Mouse (Mus musculus) hindbrain, embryonic 13.5 days (tissue): ENCODE data around the gene Prpf40b. TPM values are rescaled to one million over a fixed set of nuclear protein-coding genes. Genes with fewer than 3 reads are reported as not detected.

Experiments used
- ATAC-seq: fragments of 200-750 bp; cut with Nextera tagmentation; 2 replicates; pipeline ENCODE4 v1.8.0; 2017; ENCODE audit warnings: moderate TSS enrichment; ENCODE audit not compliant: low FRiP score
- H3K27ac ChIP-seq: fragments of 300-500 bp; sonication (generic); 2 replicates; pipeline ENCODE4 v1.5.1; 2015; ENCODE audit warnings: inconsistent platforms, mild to moderate bottlenecking, moderate library complexity
- H3K27me3 ChIP-seq: fragments of 300-500 bp; sonication (generic); 2 replicates; pipeline ENCODE4 v1.6.1; 2015; ENCODE audit warnings: mild to moderate bottlenecking, inconsistent platforms
- H3K36me3 ChIP-seq: fragments of 300-500 bp; sonication (generic); 2 replicates; pipeline ENCODE4 v1.6.1; 2015; ENCODE audit warnings: mild to moderate bottlenecking, inconsistent platforms
- H3K4me1 ChIP-seq: fragments of 300-500 bp; sonication (generic); replicated peaks from 2 replicates; pipeline ENCODE4 v1.6.1; 2015; ENCODE audit warnings: inconsistent platforms
- H3K4me2 ChIP-seq: fragments of 300-500 bp; sonication (generic); 2 replicates; pipeline ENCODE4 v1.6.1; 2015; ENCODE audit warnings: inconsistent platforms, mild to moderate bottlenecking, moderate library complexity
- H3K4me3 ChIP-seq: fragments of 300-500 bp; sonication (generic); 2 replicates; pipeline ENCODE4 v1.5.1; 2015; ENCODE audit warnings: mild to moderate bottlenecking, inconsistent platforms
- H3K9ac ChIP-seq: fragments of 300-500 bp; sonication (generic); 2 replicates; pipeline ENCODE4 v1.6.1; 2015; ENCODE audit warnings: mild to moderate bottlenecking, inconsistent platforms
- H3K9me3 ChIP-seq: fragments of 300-500 bp; sonication (generic); 2 replicates; pipeline ENCODE4 v1.6.1; 2016; ENCODE audit warnings: inconsistent platforms
- WGBS: fragments of 180-500 bp; shearing (Covaris S2); methylation state at CpG from one replicate; pipeline ENCODE4 v1.1.7; 2015; 5-methylcytosine and 5-hydroxymethylcytosine counted together
- polyA plus RNA-seq: library from polyadenylated mRNA; unstranded; fragments of >200 nt; fragmentation: Nextera tagmentation; extraction: Ambion mirVana; gene quantifications from 2 replicates; pipeline ENCODE4 v1.2.1, GENCODE M21; 2015

Gene Prpf40b
- polyA plus RNA-seq, 1 experiment from 2014 or later, result 116 TPM

- Histone ChIP-seq H3K27ac (no peak overlapping the region), H3K4me1 (peaks cover 6% of the 10 kb centered on the region), H3K4me3 (0 out of 2 replicates have a peak overlapping the region, but pooled peaks have one; percentile 2), H3K9me3 (no peaks in the 10 kb centered on the region), H3K9ac (0 out of 2 replicates have a peak overlapping the region, but pooled peaks have one; percentile 19), H3K4me2 (peak overlapping the region; percentile 38), H3K27me3 (no peaks in the 10 kb centered on the region), H3K36me3 (no peaks in the 10 kb centered on the region)
- ATAC-seq, result no peak
- WGBS, result 63% methylated on average over 8 of the region's 8 CpGs
Observed at GRCm38 (mm10) chr15:99259167-99259729, 35.6 kb upstream of the Prpf40b start.

GRCm38 (mm10) chr15:99259730-99260252 is 35.1 kb upstream of the Prpf40b start:
- 1% methylated on average over 7 of the region's 10 CpGs for WGBS
- 0 out of 2 replicates have a peak overlapping the region, but pooled peaks have one; percentile 2 for H3K4me3 ChIP-seq
- ATAC-seq, result no peak
- peaks cover 3% of the 10 kb centered on the region; the same call in 1 of the 2 replicates for H3K4me1 ChIP-seq
- H3K27ac ChIP-seq, result 0 out of 2 replicates have a peak overlapping the region, but pooled peaks have one; percentile 5
- H3K9ac ChIP-seq, result 0 out of 2 replicates have a peak overlapping the region, but pooled peaks have one; percentile 19
- H3K9me3 ChIP-seq, result no peaks in the 10 kb centered on the region
- H3K27me3 ChIP-seq, result no peaks in the 10 kb centered on the region
- H3K4me2 ChIP-seq, result peak overlapping the region; percentile 38
- H3K36me3 ChIP-seq, result no peaks in the 10 kb centered on the region

DNA sequence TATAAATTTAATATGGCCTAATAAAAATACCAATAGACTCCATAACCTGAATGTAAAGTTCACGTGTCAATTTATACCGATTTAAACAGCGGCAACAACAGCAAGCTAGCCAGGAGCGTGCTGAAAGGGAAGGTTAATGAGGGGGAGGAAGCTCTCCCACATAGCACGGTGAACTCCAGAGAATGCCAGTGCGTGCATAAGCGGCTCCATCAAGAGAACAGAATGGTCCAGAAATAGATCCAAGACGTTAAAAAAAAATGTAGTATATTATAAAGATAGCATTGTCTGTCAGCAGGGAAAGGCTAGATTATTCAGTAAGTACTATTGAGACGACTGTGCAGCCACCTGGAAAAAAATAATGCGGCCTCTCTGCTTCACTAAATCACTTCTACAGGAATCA is 32.2 kb upstream of the Prpf40b start:
- no peak for ATAC-seq
- WGBS, result 63% methylated on average over 10 of the region's 10 CpGs
- no peak overlapping the region for H3K4me2 ChIP-seq
- H3K27ac ChIP-seq, result no peak overlapping the region
- no peaks in the 10 kb centered on the region for H3K9me3 ChIP-seq
- no peaks in the 10 kb centered on the region for H3K36me3 ChIP-seq
- H3K27me3 ChIP-seq, result no peaks in the 10 kb centered on the region
- no peak overlapping the region for H3K9ac ChIP-seq
- no peak overlapping the region for H3K4me3 ChIP-seq
- H3K4me1 ChIP-seq, result peaks cover 3% of the 10 kb centered on the region; the same call in 1 of the 2 replicates

GRCm38 (mm10) chr15:99264363-99264762 is 30.5 kb upstream of the Prpf40b start:
- Histone ChIP-seq H3K9me3 (no peaks in the 10 kb centered on the region), H3K27ac (no peak overlapping the region), H3K4me1 (peaks cover 2% of the 10 kb centered on the region; the same call in 1 of the 2 replicates), H3K9ac (no peak overlapping the region), H3K27me3 (no peaks in the 10 kb centered on the region), H3K36me3 (no peaks in the 10 kb centered on the region), H3K4me2 (no peak overlapping the region), H3K4me3 (no peak overlapping the region)
- ATAC-seq, result no peak
- 68% methylated on average over 2 of the region's 2 CpGs for WGBS

DNA sequence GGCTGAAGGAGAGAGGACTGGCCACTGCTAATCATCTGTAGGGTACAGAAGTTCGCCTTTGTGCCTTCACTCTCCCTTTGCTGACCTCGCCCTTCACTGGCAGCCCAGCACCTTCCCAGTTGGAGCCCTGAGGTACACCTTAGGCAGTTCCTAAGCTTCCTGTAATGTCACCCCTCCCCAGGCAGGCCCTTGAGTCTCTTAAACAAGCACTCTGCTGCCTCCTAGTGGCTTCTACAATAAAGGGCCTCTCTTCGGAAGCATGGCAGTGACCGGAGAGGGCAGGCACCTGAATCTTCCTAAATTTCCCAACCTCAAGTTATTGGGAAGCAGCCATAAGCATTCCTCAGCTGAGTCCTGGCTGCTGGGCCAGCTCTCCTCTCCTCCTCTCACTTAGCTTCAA is 29.2 kb upstream of the Prpf40b start:
- no peak overlapping the region for H3K27ac ChIP-seq
- no peaks in the 10 kb centered on the region for H3K9me3 ChIP-seq
- no peak overlapping the region for H3K4me2 ChIP-seq
- H3K4me3 ChIP-seq, result no peak overlapping the region
- no peak for ATAC-seq
- H3K9ac ChIP-seq, result no peak overlapping the region
- H3K27me3 ChIP-seq, result no peaks in the 10 kb centered on the region
- H3K36me3 ChIP-seq, result no peaks in the 10 kb centered on the region
- WGBS, result 24% methylated on average over 4 of the region's 4 CpGs
- no peaks in the 10 kb centered on the region for H3K4me1 ChIP-seq

DNA sequence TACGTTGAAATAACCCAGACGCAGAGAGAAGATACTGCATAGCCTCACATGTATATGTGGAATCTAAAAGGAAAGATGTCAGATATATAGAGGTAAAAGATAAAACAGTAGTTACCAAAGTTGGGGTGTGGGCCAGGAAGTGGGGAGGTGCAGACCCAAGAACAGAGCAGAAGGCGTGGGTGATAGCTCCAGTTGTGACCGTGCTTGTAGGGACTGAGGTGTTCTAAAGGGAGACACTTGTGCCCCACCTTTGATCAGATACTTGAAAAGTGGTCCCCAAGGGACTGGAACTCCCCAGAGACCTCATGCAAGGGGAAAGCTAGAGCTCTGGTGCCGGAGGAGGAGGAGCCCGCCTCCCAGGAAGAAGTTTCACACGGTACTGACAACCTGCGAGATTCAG is 18.8 kb upstream of the Prpf40b start:
- Histone ChIP-seq H3K9me3 (no peaks in the 10 kb centered on the region), H3K36me3 (no peaks in the 10 kb centered on the region), H3K9ac (no peak overlapping the region), H3K4me2 (no peak overlapping the region), H3K4me3 (no peak overlapping the region), H3K27ac (no peak overlapping the region), H3K27me3 (no peaks in the 10 kb centered on the region), H3K4me1 (peaks cover 12% of the 10 kb centered on the region)
- ATAC-seq, result no peak
- WGBS, result 87% methylated on average over 8 of the region's 8 CpGs

GRCm38 (mm10) chr15:99278271-99278670 is 16.6 kb upstream of the Prpf40b start:
- ATAC-seq, result no peak
- no peak overlapping the region for H3K4me2 ChIP-seq
- H3K9me3 ChIP-seq, result no peaks in the 10 kb centered on the region
- H3K4me1 ChIP-seq, result peaks cover 5% of the 10 kb centered on the region; the same call in 1 of the 2 replicates
- H3K4me3 ChIP-seq, result no peak overlapping the region
- 85% methylated on average over 7 of the region's 7 CpGs for WGBS
- no peaks in the 10 kb centered on the region for H3K36me3 ChIP-seq
- no peak overlapping the region for H3K9ac ChIP-seq
- H3K27ac ChIP-seq, result 0 out of 2 replicates have a peak overlapping the region, but pooled peaks have one; percentile 23
- no peaks in the 10 kb centered on the region for H3K27me3 ChIP-seq

DNA sequence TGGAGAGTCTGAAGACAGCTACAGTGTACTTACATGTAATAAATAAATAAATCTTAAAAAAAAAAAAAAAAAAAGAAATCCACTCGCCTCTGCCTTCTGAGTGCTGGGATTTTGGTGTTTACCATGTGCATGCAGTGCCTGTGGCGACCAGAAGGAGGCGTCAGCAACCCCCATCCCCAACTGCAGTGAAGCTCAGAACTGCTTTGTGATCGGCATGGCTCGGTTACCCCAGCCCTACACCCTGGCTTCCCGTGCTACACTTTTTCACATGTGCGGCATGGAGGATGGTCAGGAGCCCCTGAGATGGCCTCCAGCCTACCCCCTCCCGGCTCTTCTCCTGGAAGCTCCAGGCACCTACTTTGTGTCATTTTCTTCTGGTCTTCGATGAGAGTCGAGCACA is 11.4 kb upstream of the Prpf40b start:
- ATAC-seq, result no peak
- Histone ChIP-seq H3K9ac (no peak overlapping the region), H3K9me3 (no peaks in the 10 kb centered on the region), H3K4me3 (no peak overlapping the region), H3K27me3 (no peaks in the 10 kb centered on the region), H3K4me2 (no peak overlapping the region), H3K36me3 (no peaks in the 10 kb centered on the region), H3K4me1 (no peaks in the 10 kb centered on the region), H3K27ac (no peak overlapping the region)
- 70% methylated on average over 10 of the region's 10 CpGs for WGBS

GRCm38 (mm10) chr15:99284527-99285188 is 10.2 kb upstream of the Prpf40b start:
- ATAC-seq, result no peak

DNA sequence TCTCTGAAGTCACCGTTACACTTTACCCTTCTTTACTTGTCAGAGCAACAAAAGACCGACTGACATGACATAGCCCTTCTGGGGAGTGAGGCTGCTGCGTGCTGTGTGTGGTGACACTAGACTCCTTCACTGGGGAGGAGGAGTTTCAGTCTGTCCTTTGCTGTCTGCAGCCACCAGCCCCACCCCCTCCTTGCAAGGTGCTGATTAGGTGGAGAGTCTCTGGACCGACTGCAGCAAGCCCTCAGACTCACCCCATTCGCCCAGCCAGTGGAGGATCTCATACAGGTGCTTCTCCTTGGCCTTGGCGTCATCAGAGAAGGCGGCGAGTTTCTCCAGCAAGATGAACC is 9.7 kb upstream of the Prpf40b start:
- H3K4me3 ChIP-seq, result no peak overlapping the region
- no peaks in the 10 kb centered on the region for H3K36me3 ChIP-seq
- no peak for ATAC-seq
- H3K9ac ChIP-seq, result no peak overlapping the region
- H3K4me1 ChIP-seq, result no peaks in the 10 kb centered on the region
- H3K27me3 ChIP-seq, result no peaks in the 10 kb centered on the region
- no peak overlapping the region for H3K27ac ChIP-seq
- WGBS, result 52% methylated on average over 8 of the region's 8 CpGs
- H3K4me2 ChIP-seq, result no peak overlapping the region
- no peaks in the 10 kb centered on the region for H3K9me3 ChIP-seq

More at GRCm38 (mm10) chr15:99284527-99285188, 10.2 kb upstream of the Prpf40b start:
- H3K36me3 ChIP-seq, result no peaks in the 10 kb centered on the region
- no peak overlapping the region; the same call in 1 of the 2 replicates for H3K9ac ChIP-seq
- no peaks in the 10 kb centered on the region for H3K27me3 ChIP-seq
- H3K4me1 ChIP-seq, result no peaks in the 10 kb centered on the region
- H3K27ac ChIP-seq, result no peak overlapping the region
- H3K4me3 ChIP-seq, result no peak overlapping the region
- H3K4me2 ChIP-seq, result no peak overlapping the region
- 48% methylated on average over 14 of the region's 14 CpGs for WGBS
- H3K9me3 ChIP-seq, result no peaks in the 10 kb centered on the region

DNA sequence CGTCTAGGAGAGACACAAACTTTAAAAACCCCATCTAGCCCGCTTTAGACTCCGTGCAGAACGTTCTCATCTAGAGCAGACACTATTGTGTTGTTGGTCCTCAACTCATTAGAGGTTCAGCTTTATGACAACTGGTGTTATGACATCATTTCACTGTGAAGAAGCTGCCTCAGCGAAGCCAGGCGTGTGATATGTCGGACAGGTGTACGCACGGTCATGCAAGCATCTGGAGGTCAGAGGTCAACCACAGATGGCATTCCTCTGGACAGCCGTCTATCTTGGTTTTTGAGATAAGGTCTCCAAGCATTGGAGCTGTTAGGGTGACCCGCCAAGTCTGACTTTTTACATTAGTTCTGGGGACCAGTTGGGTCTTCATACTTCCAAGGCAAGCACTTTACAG is 4.3 kb upstream of the Prpf40b start:
- Histone ChIP-seq H3K9ac (no peak overlapping the region), H3K4me3 (no peak overlapping the region), H3K4me2 (no peak overlapping the region), H3K9me3 (no peaks in the 10 kb centered on the region), H3K4me1 (peaks cover 7% of the 10 kb centered on the region), H3K36me3 (no peaks in the 10 kb centered on the region), H3K27me3 (no peaks in the 10 kb centered on the region), H3K27ac (no peak overlapping the region)
- ATAC-seq, result no peak
- 94% methylated on average over 11 of the region's 11 CpGs for WGBS

GRCm38 (mm10) chr15:99294287-99294686 is 600 bp upstream of the Prpf40b start:
- peak overlapping the region; percentile 93; the same call in 1 of the 2 replicates for H3K27ac ChIP-seq
- ATAC-seq, result no peak
- WGBS, result 38% methylated on average over 16 of the region's 16 CpGs

More at GRCm38 (mm10) chr15:99294287-99294686, 600 bp upstream of the Prpf40b start:
- H3K9me3 ChIP-seq, result no peaks in the 10 kb centered on the region
- peak overlapping the region; percentile 70 for H3K4me3 ChIP-seq
- H3K9ac ChIP-seq, result peak overlapping the region; percentile 85
- no peaks in the 10 kb centered on the region for H3K27me3 ChIP-seq
- no peaks in the 10 kb centered on the region for H3K36me3 ChIP-seq
- H3K4me2 ChIP-seq, result peak overlapping the region; percentile 67
- peaks cover 23% of the 10 kb centered on the region for H3K4me1 ChIP-seq
